Mouse (Mus musculus): ENCODE measurements around the gene Nmt2.

DNA sequence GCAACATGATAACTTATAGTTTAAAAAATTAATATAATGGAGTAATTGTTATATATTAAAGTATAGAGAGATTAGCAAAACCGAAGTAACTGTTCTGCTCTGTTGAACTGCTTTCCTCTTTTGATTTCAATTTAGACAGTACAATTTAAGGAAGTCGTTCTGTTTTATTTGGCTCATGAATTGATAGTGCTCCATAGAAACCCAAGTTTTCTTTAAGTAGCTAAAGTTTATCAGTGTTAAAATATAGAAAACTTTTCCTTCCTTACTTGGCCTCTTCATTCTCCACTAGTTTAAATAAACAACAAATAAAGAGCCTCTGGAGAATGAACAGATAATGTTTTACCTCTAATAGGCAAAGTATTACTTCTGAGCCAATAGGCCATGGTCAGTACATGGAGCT lies 2.2 kb downstream of the Nmt2 start:
- TF ChIP-seq CTCF (IDR thresholded peaks at IDR 0.05; ENCODE audit: low read depth, low read length) = no peak
- TF ChIP-seq POLR2A (IDR thresholded peaks at IDR 0.05; ENCODE audit: borderline replicate concordance, low read depth, low read length) = no peak
